Mouse (Mus musculus) ES-Bruce4 (cell line): Measurements from ENCODE around the gene 3110082I17Rik.

Source experiments
- CTCF ChIP-seq: IDR thresholded peaks from one replicate; pipeline ENCODE4 v1.8.1; 2011; ENCODE audit warnings: low read depth, low read length
- EP300 ChIP-seq: IDR thresholded peaks from 2 replicates; pipeline ENCODE4 v1.6.1; 2011; ENCODE audit warnings: low read depth, low read length; ENCODE audit not compliant: insufficient read depth
- POLR2A ChIP-seq: IDR thresholded peaks from one replicate; pipeline ENCODE4 v1.8.1; 2011; ENCODE audit warnings: low read length; ENCODE audit not compliant: insufficient read depth

GRCm38 (mm10) chr5:139398786-139399185 lies 61.5 kb downstream of the 3110082I17Rik start:
- TF ChIP-seq CTCF, result no peak
- TF ChIP-seq POLR2A, result no peak
- no peak for TF ChIP-seq EP300
